Mouse (Mus musculus) heart, embryonic 12.5 days (tissue): ENCODE data around the gene Tgfbr2. TPM values are rescaled to one million over a fixed set of nuclear protein-coding genes. Genes with fewer than 3 reads are reported as not detected.

Experiments
- ATAC-seq: fragments of 200-750 bp; cut with Nextera tagmentation; 2 replicates; pipeline ENCODE4 v1.8.0; 2017; ENCODE audit warnings: moderate TSS enrichment, moderate library complexity; ENCODE audit not compliant: insufficient number of reproducible peaks, low FRiP score
- H3K27ac ChIP-seq: fragments of 300-500 bp; sonication (generic); 2 replicates; pipeline ENCODE4 v1.5.1; 2016; ENCODE audit warnings: mild to moderate bottlenecking, moderate library complexity; ENCODE audit not compliant: poor library complexity, severe bottlenecking
- H3K27me3 ChIP-seq: fragments of 300-500 bp; sonication (generic); replicated peaks from 2 replicates; pipeline ENCODE4 v1.6.1; 2016; ENCODE audit warnings: mild to moderate bottlenecking, moderate library complexity
- H3K36me3 ChIP-seq: fragments of 300-500 bp; sonication (generic); 2 replicates; pipeline ENCODE4 v1.6.1; 2016; ENCODE audit warnings: mild to moderate bottlenecking, moderate library complexity
- H3K4me1 ChIP-seq: fragments of 300-500 bp; sonication (generic); replicated peaks from 2 replicates; pipeline ENCODE4 v1.6.1; 2016; ENCODE audit warnings: mild to moderate bottlenecking
- H3K4me2 ChIP-seq: fragments of 300-500 bp; sonication (generic); 2 replicates; pipeline ENCODE4 v1.6.1; 2016; ENCODE audit warnings: mild to moderate bottlenecking, moderate library complexity
- H3K4me3 ChIP-seq: fragments of 300-500 bp; sonication (generic); 2 replicates; pipeline ENCODE4 v1.5.1; 2016; ENCODE audit warnings: mild to moderate bottlenecking
- H3K9ac ChIP-seq: fragments of 300-500 bp; sonication (generic); 2 replicates; pipeline ENCODE4 v1.6.1; 2016; ENCODE audit warnings: mild to moderate bottlenecking, moderate library complexity
- H3K9me3 ChIP-seq: fragments of 300-500 bp; sonication (generic); replicated peaks from 2 replicates; pipeline ENCODE4 v1.6.1; 2016; ENCODE audit warnings: mild to moderate bottlenecking, moderate library complexity
- WGBS: fragments of 180-500 bp; shearing (Covaris S2); methylation state at CpG from one replicate; pipeline ENCODE4 v1.1.7; 2016; 5-methylcytosine and 5-hydroxymethylcytosine counted together
- polyA plus RNA-seq: library from polyadenylated mRNA; unstranded; fragments of >200 nt; fragmentation: Nextera tagmentation; extraction: Ambion mirVana; gene quantifications from 2 replicates; pipeline ENCODE4 v1.2.1, GENCODE M21; 2016

Gene Tgfbr2
- polyA plus RNA-seq, 1 experiment from 2014 or later = 22.0 TPM

DNA sequence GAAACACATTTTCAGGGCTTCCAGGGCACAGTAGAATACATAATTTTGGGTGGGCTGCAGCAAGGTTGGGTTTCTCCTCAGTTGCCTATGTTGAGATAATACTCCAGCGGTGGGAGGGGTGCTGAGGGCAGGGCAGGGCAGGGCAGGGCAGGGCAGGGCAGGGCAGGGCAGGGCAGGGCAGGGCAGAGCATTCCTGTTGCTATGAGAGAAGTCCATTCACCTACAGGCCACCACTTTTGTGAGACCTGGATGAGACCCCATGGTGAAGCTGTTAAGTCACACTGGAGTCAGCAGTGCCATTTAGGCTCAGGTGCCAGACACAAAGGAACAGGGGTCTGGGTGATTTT is 18.3 kb upstream of the Tgfbr2 start:
- Histone ChIP-seq H3K4me3 (no peak overlapping the region), H3K36me3 (no peaks in the 10 kb centered on the region), H3K9me3 (no peaks in the 10 kb centered on the region), H3K4me1 (no peaks in the 10 kb centered on the region), H3K27ac (no peak overlapping the region), H3K9ac (no peak overlapping the region), H3K4me2 (no peak overlapping the region), H3K27me3 (no peaks in the 10 kb centered on the region)
- ATAC-seq = no peak
- 83% methylated on average over 1 of the region's 1 CpGs for WGBS

DNA sequence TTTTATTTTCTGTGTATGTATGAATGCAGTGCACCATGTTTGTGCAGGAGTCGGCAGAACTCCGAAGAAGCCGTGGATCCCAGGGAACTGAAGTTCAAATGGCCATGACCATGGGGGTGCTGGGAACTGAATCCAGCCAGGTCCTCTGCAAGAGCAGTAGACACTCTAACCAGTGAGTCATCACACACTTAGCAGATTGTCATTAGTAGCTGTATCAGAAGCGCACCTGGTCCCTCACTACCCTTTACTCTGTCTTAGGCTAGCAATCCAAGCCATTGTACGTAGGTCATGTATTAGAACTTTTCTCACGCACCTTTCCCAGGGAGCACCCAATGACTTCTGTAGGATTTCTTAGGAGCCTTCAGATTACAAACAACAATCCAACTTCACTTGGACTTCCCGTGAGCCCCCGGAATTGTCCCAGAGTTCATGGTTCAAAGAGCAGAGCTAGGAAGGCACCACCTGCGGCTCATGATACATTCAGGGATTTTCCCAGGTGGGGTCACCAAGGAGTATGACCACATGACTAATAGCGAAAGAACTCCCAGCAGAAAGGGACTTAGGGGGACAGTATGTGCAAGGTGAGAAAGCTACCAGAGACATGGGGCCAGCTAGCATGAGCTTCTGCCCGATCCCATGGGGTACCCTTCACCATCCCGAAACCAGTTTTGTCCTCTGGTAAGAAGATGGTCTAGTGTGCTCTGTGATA is 17.8 kb upstream of the Tgfbr2 start:
- Histone ChIP-seq H3K27me3 (no peaks in the 10 kb centered on the region), H3K4me2 (no peak overlapping the region), H3K9ac (no peak overlapping the region), H3K36me3 (no peaks in the 10 kb centered on the region), H3K27ac (no peak overlapping the region), H3K4me3 (no peak overlapping the region), H3K4me1 (no peaks in the 10 kb centered on the region), H3K9me3 (no peaks in the 10 kb centered on the region)
- ATAC-seq = no peak
- WGBS = 91% methylated on average over 12 of the region's 12 CpGs

DNA sequence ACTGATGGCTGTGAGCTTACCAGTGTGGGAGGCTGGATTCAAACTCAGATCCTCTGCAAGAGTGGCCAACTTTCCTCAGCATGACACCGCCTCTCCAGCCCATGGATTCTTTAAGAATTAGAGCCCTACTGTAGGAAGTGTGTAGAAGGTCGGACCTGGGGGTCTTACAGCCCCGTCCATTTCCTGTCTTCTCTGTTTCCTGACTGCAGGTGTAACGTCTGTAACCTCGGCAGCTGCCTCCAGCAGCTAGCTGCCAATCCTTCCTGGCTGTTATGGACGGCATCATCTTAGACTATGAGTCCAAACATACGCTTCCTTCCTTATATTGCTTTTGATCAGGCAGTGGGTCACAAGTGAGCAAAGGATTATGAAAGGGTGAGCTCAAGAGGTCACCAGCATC is 17.1 kb upstream of the Tgfbr2 start:
- no peak for ATAC-seq
- WGBS = 78% methylated on average over 7 of the region's 7 CpGs

DNA sequence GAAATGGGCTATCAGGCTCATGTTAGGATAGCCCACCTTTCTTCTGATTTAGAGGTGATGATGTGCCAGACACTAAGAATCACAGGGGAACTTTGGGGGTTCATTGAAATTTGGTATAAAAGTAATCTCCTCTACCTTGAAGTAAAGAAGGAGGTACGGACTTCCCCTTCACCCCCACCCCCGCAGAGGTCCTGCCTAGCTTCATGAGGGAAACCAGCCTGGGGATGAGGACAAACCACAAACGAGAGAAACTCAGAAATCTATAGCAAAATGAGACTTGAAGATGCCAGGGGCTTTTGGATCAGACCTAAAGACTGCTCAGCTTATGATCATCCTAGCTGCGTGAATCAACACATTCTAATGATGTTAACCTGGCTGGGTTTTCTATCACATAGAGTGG is 14.7 kb upstream of the Tgfbr2 start:
- H3K4me3 ChIP-seq = no peak overlapping the region
- no peak overlapping the region for H3K27ac ChIP-seq
- no peaks in the 10 kb centered on the region for H3K9me3 ChIP-seq
- 83% methylated on average over 4 of the region's 4 CpGs for WGBS
- H3K36me3 ChIP-seq = no peaks in the 10 kb centered on the region
- H3K4me1 ChIP-seq = no peaks in the 10 kb centered on the region
- no peak overlapping the region for H3K4me2 ChIP-seq
- H3K9ac ChIP-seq = no peak overlapping the region
- H3K27me3 ChIP-seq = no peaks in the 10 kb centered on the region
- no peak for ATAC-seq

More for the DNA sequence above, 17.1 kb upstream of the Tgfbr2 start:
- Histone ChIP-seq H3K9me3 (no peaks in the 10 kb centered on the region), H3K4me1 (no peaks in the 10 kb centered on the region), H3K27me3 (no peaks in the 10 kb centered on the region), H3K9ac (no peak overlapping the region), H3K4me3 (no peak overlapping the region), H3K4me2 (no peak overlapping the region), H3K36me3 (no peaks in the 10 kb centered on the region), H3K27ac (no peak overlapping the region)

DNA sequence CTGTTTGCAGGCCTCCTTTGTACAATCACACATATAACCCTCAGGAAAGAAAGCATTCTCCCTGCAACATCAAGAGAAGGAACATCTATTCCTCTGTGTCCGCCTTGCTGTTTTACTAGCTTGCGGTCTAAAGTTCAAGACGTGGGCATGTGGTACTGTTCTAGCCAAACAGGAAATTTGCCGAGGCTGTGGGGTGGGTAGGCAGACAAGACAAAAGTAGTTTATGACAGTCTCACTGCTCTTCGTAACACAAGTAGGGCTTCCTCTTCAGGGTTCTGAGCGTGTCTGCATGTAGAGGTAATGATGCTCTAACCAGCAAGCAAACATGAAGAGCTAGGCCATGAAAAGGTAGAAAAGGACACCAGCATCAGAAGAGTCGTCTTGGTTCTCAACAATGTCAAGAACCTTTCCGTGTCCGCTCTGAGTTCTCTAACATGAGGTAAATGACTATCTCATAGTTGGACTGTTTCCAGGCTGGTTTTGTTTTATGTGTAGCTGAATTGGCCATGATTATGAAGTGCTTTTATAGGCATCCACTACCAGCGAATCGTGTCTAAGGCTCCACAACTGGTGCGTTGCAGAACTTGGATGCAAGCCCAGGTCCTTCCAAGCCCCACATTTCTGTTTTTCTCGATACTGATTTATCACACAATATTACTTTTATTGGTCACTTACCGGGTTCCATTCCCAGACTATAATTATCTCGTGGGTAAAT is 13.9 kb upstream of the Tgfbr2 start:
- 82% methylated on average over 15 of the region's 15 CpGs for WGBS
- H3K36me3 ChIP-seq = no peaks in the 10 kb centered on the region
- ATAC-seq = no peak
- no peak overlapping the region for H3K4me2 ChIP-seq
- H3K4me1 ChIP-seq = no peaks in the 10 kb centered on the region
- H3K27me3 ChIP-seq = no peaks in the 10 kb centered on the region
- H3K9ac ChIP-seq = no peak overlapping the region
- no peaks in the 10 kb centered on the region for H3K9me3 ChIP-seq
- no peak overlapping the region for H3K4me3 ChIP-seq
- H3K27ac ChIP-seq = no peak overlapping the region

DNA sequence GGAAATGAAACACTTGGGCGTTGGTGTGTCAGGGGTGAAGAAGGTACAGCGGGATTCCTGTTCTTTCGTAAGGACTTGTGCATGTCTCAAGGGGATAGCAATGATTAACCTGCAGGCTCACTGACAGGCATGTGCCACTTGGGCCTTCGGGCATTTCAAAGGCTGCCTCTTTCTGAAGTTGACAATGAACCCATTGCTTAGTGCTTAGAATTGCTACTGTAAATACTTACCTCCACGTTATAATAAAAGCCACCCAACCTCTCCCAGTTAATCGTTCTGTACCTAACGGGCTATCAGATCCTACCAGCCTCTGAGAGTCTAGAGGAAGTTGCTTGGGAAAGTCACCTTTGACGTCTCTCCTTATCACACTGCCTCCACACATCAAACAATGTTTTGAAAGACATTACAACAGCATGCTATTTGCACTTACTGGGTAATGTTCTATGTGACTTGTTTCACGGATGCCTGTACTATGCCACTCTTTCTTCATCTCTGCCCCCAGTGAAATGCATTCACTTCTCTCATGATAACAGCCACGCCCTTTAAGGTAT is 12.1 kb upstream of the Tgfbr2 start:
- Histone ChIP-seq H3K27ac (no peak overlapping the region), H3K9me3 (no peaks in the 10 kb centered on the region), H3K9ac (no peak overlapping the region), H3K4me2 (no peak overlapping the region), H3K4me1 (no peaks in the 10 kb centered on the region), H3K36me3 (no peaks in the 10 kb centered on the region), H3K27me3 (no peaks in the 10 kb centered on the region), H3K4me3 (no peak overlapping the region)
- no peak for ATAC-seq
- 72% methylated on average over 10 of the region's 10 CpGs for WGBS

DNA sequence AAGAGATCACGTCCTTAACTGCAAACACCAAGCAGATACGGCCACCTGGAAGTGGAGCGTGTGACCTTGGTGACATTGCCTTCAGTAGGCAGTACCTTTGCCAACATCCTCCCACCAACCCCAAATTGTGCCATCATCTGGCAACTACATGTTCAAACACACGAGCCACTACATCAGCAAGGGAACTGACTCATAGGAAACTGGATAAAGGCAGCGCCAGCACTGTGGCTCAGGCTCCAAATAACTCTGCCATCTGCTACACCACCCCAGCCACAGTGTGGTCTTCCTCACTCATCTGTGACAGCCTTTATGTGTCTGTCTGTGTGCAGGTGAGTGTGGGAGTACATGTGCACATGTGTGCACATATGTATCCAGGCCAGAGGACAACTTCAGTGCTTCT is 9.7 kb upstream of the Tgfbr2 start:
- 85% methylated on average over 5 of the region's 5 CpGs for WGBS
- no peak for ATAC-seq
- H3K27me3 ChIP-seq = no peaks in the 10 kb centered on the region
- no peak overlapping the region for H3K9ac ChIP-seq
- no peaks in the 10 kb centered on the region for H3K9me3 ChIP-seq
- no peak overlapping the region for H3K4me2 ChIP-seq
- no peak overlapping the region for H3K4me3 ChIP-seq
- H3K36me3 ChIP-seq = no peaks in the 10 kb centered on the region
- H3K27ac ChIP-seq = no peak overlapping the region
- no peaks in the 10 kb centered on the region for H3K4me1 ChIP-seq

DNA sequence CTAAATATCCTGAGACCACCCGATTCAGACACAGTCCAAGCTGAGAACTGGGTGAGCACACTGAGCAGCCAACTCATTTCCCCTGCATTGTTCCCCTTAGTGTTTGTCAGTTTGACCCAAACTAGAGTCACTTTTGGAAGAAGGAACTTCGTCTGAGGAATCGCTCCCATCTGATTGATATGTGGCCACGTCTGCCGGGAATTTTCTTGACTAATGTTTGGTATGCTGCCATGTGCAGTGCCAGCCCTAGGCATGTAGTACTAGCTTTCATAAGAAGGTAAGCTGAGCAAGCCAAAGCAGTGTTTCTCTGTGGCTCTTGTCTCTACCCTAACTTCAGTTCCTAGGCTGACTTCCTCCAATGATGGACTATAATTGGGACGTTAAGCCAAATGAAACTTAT is 7.9 kb upstream of the Tgfbr2 start:
- H3K9me3 ChIP-seq = no peaks in the 10 kb centered on the region
- H3K36me3 ChIP-seq = no peaks in the 10 kb centered on the region
- H3K4me1 ChIP-seq = no peaks in the 10 kb centered on the region
- H3K27me3 ChIP-seq = no peaks in the 10 kb centered on the region
- 90% methylated on average over 6 of the region's 6 CpGs for WGBS
- no peak overlapping the region for H3K4me2 ChIP-seq
- no peak overlapping the region for H3K9ac ChIP-seq
- ATAC-seq = no peak
- H3K27ac ChIP-seq = no peak overlapping the region
- H3K4me3 ChIP-seq = no peak overlapping the region

DNA sequence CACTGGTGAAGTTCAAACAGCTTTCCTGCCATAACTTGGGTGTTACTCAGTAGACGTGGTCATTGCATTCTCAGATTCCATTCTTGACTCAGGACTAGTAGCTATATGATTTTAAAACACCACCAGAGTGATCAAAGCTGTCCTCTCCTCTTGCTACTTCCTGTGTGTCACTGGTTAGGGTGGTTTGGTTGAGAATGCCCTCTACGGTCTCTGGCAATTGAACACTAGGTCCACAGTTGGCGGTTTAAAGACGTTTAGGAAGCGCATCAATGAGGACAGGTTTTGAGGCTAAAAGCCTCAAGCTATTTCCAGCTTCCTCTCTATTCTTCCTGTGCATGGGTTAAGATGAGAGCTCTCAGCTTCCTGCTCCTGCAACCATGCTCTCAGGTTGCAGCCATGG is 6.4 kb upstream of the Tgfbr2 start:
- no peak overlapping the region for H3K4me3 ChIP-seq
- no peak overlapping the region for H3K27ac ChIP-seq
- no peak overlapping the region for H3K9ac ChIP-seq
- WGBS = 83% methylated on average over 5 of the region's 5 CpGs
- H3K36me3 ChIP-seq = no peaks in the 10 kb centered on the region
- no peaks in the 10 kb centered on the region for H3K4me1 ChIP-seq
- no peaks in the 10 kb centered on the region for H3K27me3 ChIP-seq
- no peak for ATAC-seq
- H3K9me3 ChIP-seq = no peaks in the 10 kb centered on the region
- no peak overlapping the region for H3K4me2 ChIP-seq

DNA sequence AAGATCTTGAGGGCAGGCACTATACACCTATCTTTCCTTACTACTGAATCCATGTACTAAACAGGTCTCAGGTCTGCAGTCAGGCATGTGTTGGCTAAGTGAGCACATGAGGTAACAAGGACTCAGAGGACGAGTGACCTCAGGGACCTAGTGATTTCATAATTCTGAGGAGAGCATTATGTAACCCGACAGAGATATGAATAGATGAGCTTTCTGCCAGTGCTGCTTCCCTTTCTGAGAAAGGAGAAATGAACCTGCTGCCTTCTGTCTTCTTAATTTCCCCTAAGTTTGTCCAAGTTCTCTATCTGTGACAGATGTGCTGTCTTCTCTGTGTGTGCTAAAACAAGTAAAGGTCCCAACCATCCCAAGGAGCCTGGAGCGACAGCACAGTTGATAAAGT is 3.0 kb upstream of the Tgfbr2 start:
- Histone ChIP-seq H3K4me3 (no peak overlapping the region), H3K9ac (no peak overlapping the region), H3K27ac (no peak overlapping the region), H3K36me3 (no peaks in the 10 kb centered on the region), H3K9me3 (no peaks in the 10 kb centered on the region), H3K4me1 (no peaks in the 10 kb centered on the region), H3K27me3 (no peaks in the 10 kb centered on the region), H3K4me2 (no peak overlapping the region)
- WGBS = 64% methylated on average over 3 of the region's 3 CpGs
- no peak for ATAC-seq

DNA sequence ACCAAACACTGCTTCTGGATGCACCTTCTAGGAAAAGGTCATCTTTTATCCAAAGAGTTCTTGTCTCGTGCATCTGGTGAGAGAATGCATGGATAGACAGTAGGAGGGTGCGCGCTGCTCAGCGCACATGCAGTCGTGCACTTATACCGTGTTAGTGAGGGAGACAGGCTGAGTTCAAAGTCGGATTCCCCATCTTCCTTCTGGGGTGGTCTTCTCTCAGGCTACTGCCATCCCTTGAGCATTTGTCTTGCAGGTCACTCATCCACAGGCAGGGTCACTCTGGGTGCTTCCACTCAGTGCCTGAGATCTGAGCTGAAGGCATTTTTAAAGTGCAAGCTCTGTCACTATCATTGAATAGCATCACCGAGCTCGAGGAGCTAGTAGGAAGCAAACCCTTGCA is 1.9 kb upstream of the Tgfbr2 start:
- no peaks in the 10 kb centered on the region for H3K9me3 ChIP-seq
- 0 out of 2 replicates have a peak, but pooled peaks cover 2% of the 10 kb centered on the region for H3K4me1 ChIP-seq
- H3K9ac ChIP-seq = no peak overlapping the region
- no peak overlapping the region for H3K4me2 ChIP-seq
- H3K36me3 ChIP-seq = no peaks in the 10 kb centered on the region
- no peak for ATAC-seq
- H3K27ac ChIP-seq = no peak overlapping the region
- WGBS = 82% methylated on average over 9 of the region's 9 CpGs
- no peaks in the 10 kb centered on the region for H3K27me3 ChIP-seq
- H3K4me3 ChIP-seq = no peak overlapping the region
